Mouse (Mus musculus) B cell, adult (primary cell): ENCODE measurements around the gene Rdh9. TPM values are rescaled to one million over a fixed set of nuclear protein-coding genes. Genes with fewer than 3 reads are reported as not detected.

Experiments
- total RNA-seq: library from RNA; stranded (reverse); gene quantifications from 4 replicates; pipeline ENCODE4 v1.2.4, GENCODE M21; 2023; ENCODE audit not compliant: inconsistent age

The Rdh9 gene
- not detected in 4 replicates for total RNA-seq

GRCm38 (mm10) chr10:127776011-127776410, at the start of gene Rdh9:
Gene Rdh9, plus strand, starts transcription at chr10:127776386.

GRCm38 (mm10) chr10:127739083-127739660, 37.0 kb upstream of the Rdh9 start, which contains the start of gene Zbtb39:
Gene Zbtb39, plus strand, starts transcription at chr10:127739538.

DNA sequence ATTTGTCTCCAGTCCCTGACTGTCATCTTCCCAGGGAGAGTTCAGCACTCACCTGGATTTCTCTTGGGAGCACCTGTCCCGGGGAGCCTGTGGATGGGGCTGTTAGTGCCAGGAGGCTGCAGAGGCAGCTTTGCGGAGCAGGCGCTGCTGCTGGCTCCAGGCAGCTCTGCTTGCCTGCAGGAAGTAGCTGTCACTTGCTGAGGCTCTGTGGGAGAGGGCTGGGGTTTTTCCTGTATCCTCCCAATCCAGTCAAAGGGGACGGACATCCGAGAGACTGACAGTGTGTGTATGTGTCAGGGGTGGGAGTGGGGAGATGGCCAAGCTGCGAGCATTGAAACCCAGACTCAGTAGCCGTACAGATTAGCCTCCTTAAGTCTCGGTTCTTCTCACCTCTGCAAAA, 24.6 kb upstream of the Rdh9 start, which contains the start of gene Gpr182:
Gene Gpr182, minus strand, starts transcription at position 185 of the 400 bp plus-strand sequence.

DNA sequence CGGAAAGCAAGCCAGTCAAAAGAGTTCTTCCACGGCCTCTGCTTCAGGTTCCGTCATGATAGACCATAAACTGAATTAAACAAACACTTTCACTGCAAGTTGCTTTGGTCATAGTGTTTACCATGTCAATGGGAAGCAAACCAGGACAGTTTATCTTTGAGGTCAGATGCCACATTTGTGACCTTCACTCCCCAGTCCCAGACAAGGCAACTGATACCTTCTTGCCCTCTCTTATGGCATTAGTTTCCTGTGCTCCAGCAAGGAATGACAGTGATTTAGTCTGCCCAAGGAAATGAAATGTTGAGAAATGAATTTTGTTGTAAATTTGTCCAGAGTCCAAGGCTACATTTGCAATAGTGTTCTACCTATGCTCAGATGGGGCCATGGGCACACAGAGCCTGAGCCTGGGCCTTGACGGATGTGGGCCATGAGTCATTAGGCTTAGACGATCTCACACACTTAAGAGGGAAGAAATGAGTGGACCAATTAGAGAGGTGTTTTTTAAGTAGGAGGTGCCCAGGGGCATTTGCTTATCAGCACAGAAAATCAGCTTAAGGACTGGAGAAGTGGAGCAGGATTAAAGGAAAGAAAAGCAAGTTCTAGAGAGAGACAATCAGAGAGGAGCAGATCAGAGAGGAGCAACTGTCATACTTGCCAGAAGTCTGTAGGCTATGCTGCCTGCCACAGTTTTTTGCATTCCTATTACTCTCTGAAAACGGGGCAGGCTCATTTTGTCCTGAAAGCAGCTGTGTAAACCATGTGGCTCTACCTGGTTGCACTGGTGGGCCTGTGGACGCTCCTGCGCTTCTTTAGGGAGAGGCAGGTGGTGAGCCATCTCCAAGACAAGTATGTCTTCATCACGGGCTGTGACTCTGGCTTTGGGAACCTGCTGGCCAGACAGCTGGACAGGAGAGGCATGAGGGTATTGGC, 16.7 kb upstream of the Rdh9 start, which contains the start of the genes Rdh1 and Rdh16f1:
Gene Rdh1, plus strand, starts transcription at position 541 of the 930 bp plus-strand sequence.
Gene Rdh16f1, plus strand, starts transcription at position 607 of the 930 bp plus-strand sequence.

GRCm38 (mm10) chr10:127800891-127801290, 24.7 kb downstream of the Rdh9 start, which contains the start of gene Rdh16:
Gene Rdh16, plus strand, starts transcription at chr10:127801152.

Other genes starting within 250 kb of the Rdh9 start
- gene Nxph4, start 241.8 kb upstream of the Rdh9 start, total RNA-seq = not detected in 4 replicates
- 2.2 to 4.3 TPM (median 3.3 TPM) in 4 replicates for gene Lrp1, start 155.2 kb upstream of the Rdh9 start, total RNA-seq
- 226 to 243 TPM (median 231 TPM) in 4 replicates for gene Stat6, start 133.4 kb upstream of the Rdh9 start, total RNA-seq
- gene Nemp1, start 109.5 kb upstream of the Rdh9 start, total RNA-seq = 8.6 to 12.6 TPM (median 10.8 TPM) in 4 replicates
- 34.6 to 46.9 TPM (median 38.1 TPM) in 4 replicates for gene Nab2, start 107.8 kb upstream of the Rdh9 start, total RNA-seq
- gene Myo1a, start 71.2 kb upstream of the Rdh9 start, total RNA-seq = 0.29 to 0.72 TPM (median 0.60 TPM) in 4 replicates
- gene Tac2, start 51.9 kb upstream of the Rdh9 start, total RNA-seq = not detected in 4 replicates
- gene Zbtb39, start 36.8 kb upstream of the Rdh9 start, total RNA-seq = 13.5 to 15.8 TPM (median 15.2 TPM) in 4 replicates
- gene Gpr182, start 24.7 kb upstream of the Rdh9 start, total RNA-seq = not detected in 4 replicates
- gene Rdh1, start 16.7 kb upstream of the Rdh9 start, total RNA-seq = 0.12 to 0.19 TPM in 2 of 4 replicates, not detected in the others
- not detected in 4 replicates for gene Rdh16f1, start 16.6 kb upstream of the Rdh9 start, total RNA-seq
- gene Rdh16, start 24.8 kb downstream of the Rdh9 start, total RNA-seq = not detected in 4 replicates
- gene Rdh19, start 73.5 kb downstream of the Rdh9 start, total RNA-seq = not detected in 4 replicates
- gene Rdh16f2, start 90.1 kb downstream of the Rdh9 start, total RNA-seq = not detected in 4 replicates
- not detected in 4 replicates for gene Rdh7, start 112.4 kb downstream of the Rdh9 start, total RNA-seq
- gene Sdr9c7, start 122.1 kb downstream of the Rdh9 start, total RNA-seq = not detected in 4 replicates
- not detected in 4 replicates for gene Hsd17b6, start 231.2 kb downstream of the Rdh9 start, total RNA-seq
- 14.7 to 17.6 TPM (median 16.0 TPM) in 4 replicates for gene Prim1, start 238.8 kb downstream of the Rdh9 start, total RNA-seq